Mouse (Mus musculus): ENCODE results near the gene Vsig8.

- TF ChIP-seq CTCF (IDR thresholded peaks at IDR 0.05; ENCODE audit: low read depth) (no peak), EP300 (IDR thresholded peaks at IDR 0.05; ENCODE audit: low read depth) (no peak)
These were observed 25.1 kb upstream of the Vsig8 start for GRCm38 (mm10) chr1:172530544-172531220.
